Mouse (Mus musculus) kidney, adult 2 months (tissue): ENCODE results near the gene Rnf187. TPM values are rescaled to one million over a fixed set of nuclear protein-coding genes. Genes with fewer than 3 reads are reported as not detected.
"Not testable (repeated sequence)": the region's sequence is repeated elsewhere in the genome, so short reads cannot be mapped to it uniquely, and the experiment has no call there.

Experiments used
- DNase-seq: peaks from one replicate; pipeline ENCODE4 v3.0.0; 2021
- H3K27ac ChIP-seq: fragments of 200-500 bp; 2 replicates; pipeline ENCODE4 v1.5.1; 2012; ENCODE audit warnings: low read depth, low read length, control low read depth, inconsistent platforms; ENCODE audit not compliant: insufficient read depth
- H3K27me3 ChIP-seq: fragments of 200-500 bp; replicated peaks from 2 replicates; pipeline ENCODE4 v1.6.1; 2012; ENCODE audit warnings: mild to moderate bottlenecking, moderate library complexity, low read length, inconsistent platforms; ENCODE audit not compliant: control insufficient read depth, insufficient read depth
- H3K36me3 ChIP-seq: fragments of 200-500 bp; 2 replicates; pipeline ENCODE4 v1.6.1; 2012; ENCODE audit warnings: mild to moderate bottlenecking, moderate library complexity, low read length, inconsistent platforms; ENCODE audit not compliant: control insufficient read depth, insufficient read depth
- H3K4me1 ChIP-seq: fragments of 200-500 bp; 2 replicates; pipeline ENCODE4 v1.6.1; 2011; ENCODE audit warnings: low read length; ENCODE audit not compliant: control insufficient read depth, insufficient read depth
- H3K4me3 ChIP-seq: fragments of 200-500 bp; 2 replicates; pipeline ENCODE4 v1.5.1; 2011; ENCODE audit warnings: mild to moderate bottlenecking, low read depth, low read length, control low read depth; ENCODE audit not compliant: insufficient read depth
- CTCF ChIP-seq: fragments of 200-500 bp; conservative IDR thresholded peaks from 2 replicates; pipeline ENCODE4 v1.5.1; 2011; ENCODE audit warnings: low read depth, mild to moderate bottlenecking, control low read depth, low read length, moderate library complexity, mixed read lengths; ENCODE audit not compliant: insufficient read depth, insufficient read length
- POLR2A ChIP-seq: fragments of 200-500 bp; IDR thresholded peaks from one replicate; pipeline ENCODE4 v1.6.1; 2011; ENCODE audit warnings: low read depth, low read length, control low read depth
- WGBS: fragments of 180-500 bp; shearing (Covaris S2); methylation state at CpG from one replicate; pipeline ENCODE4 v1.1.7; 2018; 5-methylcytosine and 5-hydroxymethylcytosine counted together
- polyA plus RNA-seq: library from polyadenylated mRNA; depleted of rRNA; stranded (reverse); fragments of >200 nt; gene quantifications from 2 replicates; pipeline ENCODE4 v1.2.3, GENCODE M21; 2012

Gene Rnf187
- polyA plus RNA-seq, 1 experiment: 251 TPM

GRCm38 (mm10) chr11:58958536-58958935, 19.8 kb upstream of the Rnf187 start:
- no peak for TF ChIP-seq POLR2A
- TF ChIP-seq CTCF: no peak
- Histone ChIP-seq H3K36me3 (no peaks in the 10 kb centered on the region), H3K4me3 (no peak overlapping the region), H3K27ac (no peak overlapping the region), H3K27me3 (no peaks in the 10 kb centered on the region), H3K4me1 (peaks cover 9% of the 10 kb centered on the region; the same call in 1 of the 2 replicates)
- DNase-seq: no peak
- WGBS: 90% methylated on average over 6 of the region's 6 CpGs

- Histone ChIP-seq H3K4me3 (no peak overlapping the region), H3K27me3 (no peaks in the 10 kb centered on the region), H3K36me3 (no peaks in the 10 kb centered on the region), H3K4me1 (peaks cover 9% of the 10 kb centered on the region; the same call in 1 of the 2 replicates), H3K27ac (no peak overlapping the region)
- WGBS: 80% methylated on average over 5 of the region's 5 CpGs
- TF ChIP-seq CTCF: no peak
- TF ChIP-seq POLR2A: no peak
- no peak for DNase-seq
These were observed 18.7 kb upstream of the Rnf187 start for GRCm38 (mm10) chr11:58957226-58957914.

- DNase-seq: no peak
- Histone ChIP-seq H3K27me3 (no peaks in the 10 kb centered on the region), H3K4me3 (peak overlapping the region; percentile 81; the same call in 1 of the 2 replicates), H3K27ac (peak overlapping the region; percentile 3; the same call in 1 of the 2 replicates), H3K4me1 (peaks cover 9% of the 10 kb centered on the region; the same call in 1 of the 2 replicates), H3K36me3 (no peaks in the 10 kb centered on the region)
- TF ChIP-seq POLR2A: no peak
- TF ChIP-seq CTCF: no peak
- WGBS: 11% methylated on average over 8 of the region's 8 CpGs
These were observed 17.1 kb upstream of the Rnf187 start for GRCm38 (mm10) chr11:58955868-58956257.

GRCm38 (mm10) chr11:58955143-58955867, 16.6 kb upstream of the Rnf187 start:
- TF ChIP-seq POLR2A: no peak
- Histone ChIP-seq H3K27ac (peak overlapping the region; percentile 93), H3K4me3 (peak overlapping the region; percentile 81), H3K4me1 (peaks cover 9% of the 10 kb centered on the region; the same call in 1 of the 2 replicates), H3K36me3 (no peaks in the 10 kb centered on the region), H3K27me3 (no peaks in the 10 kb centered on the region)
- under 1% methylated on average over 20 of the region's 20 CpGs for WGBS
- DNase-seq: no peak

- under 1% methylated on average over 49 of the region's 49 CpGs for WGBS
- Histone ChIP-seq H3K4me3 (peak within 1 kb of the TSS; percentile 81), H3K36me3 (no peaks in the 10 kb centered on the region), H3K27me3 (no peaks in the 10 kb centered on the region; the same call in 1 of the 2 replicates), H3K27ac (peak within 1 kb of the TSS; percentile 93), H3K4me1 (peaks cover 9% of the 10 kb centered on the region; the same call in 1 of the 2 replicates)
- TF ChIP-seq CTCF (peak; percentile 52), POLR2A (peak; percentile 65)
- DNase-seq: peak; percentile 98
These were observed 15.9 kb upstream of the Rnf187 start, which contains the start of the genes Hist3h2a and Trim17 for GRCm38 (mm10) chr11:58954420-58955142. Gene Hist3h2a, plus strand, starts transcription at chr11:58954685. Gene Trim17, plus strand, starts transcription at chr11:58954685.

GRCm38 (mm10) chr11:58954170-58954419, 15.4 kb upstream of the Rnf187 start:
- H3K36me3 ChIP-seq, DNase-seq, H3K4me1 ChIP-seq, H3K27me3 ChIP-seq: not testable (repeated sequence)
- Histone ChIP-seq H3K27ac (peak overlapping the region; percentile 15; the same call in 1 of the 2 replicates), H3K4me3 (peak overlapping the region; percentile 57)
- WGBS: under 1% methylated on average over 17 of the region's 17 CpGs
